Mouse (Mus musculus) natural killer cell, adult 2 months (primary cell): Measurements from ENCODE around the gene Elavl3.
A peak's percentile ranks its signal among the peaks of the same experiment; 100 is the strongest.

Experiments used
- DNase-seq, 2 experiments: peaks; one replicate each; pipeline ENCODE4 v3.0.0; 2022; ENCODE audit warnings: low spot score in 2 of 2

Elavl3 gene

GRCm38 (mm10) chr9:22004546-22004945 is 47.3 kb downstream of the Elavl3 start:
- no peak for DNase-seq

- DNase-seq, result no peak
These were observed 48.7 kb downstream of the Elavl3 start for GRCm38 (mm10) chr9:22003163-22003554.

GRCm38 (mm10) chr9:22002194-22003162 is 49.3 kb downstream of the Elavl3 start, which contains the start of the genes Ccdc151 and Prkcsh:
Ccdc151 (minus strand) TSS chr9:22002634.
Prkcsh (plus strand) TSS chr9:22002806.
- DNase-seq, result peak; percentile 98 to 99

DNA sequence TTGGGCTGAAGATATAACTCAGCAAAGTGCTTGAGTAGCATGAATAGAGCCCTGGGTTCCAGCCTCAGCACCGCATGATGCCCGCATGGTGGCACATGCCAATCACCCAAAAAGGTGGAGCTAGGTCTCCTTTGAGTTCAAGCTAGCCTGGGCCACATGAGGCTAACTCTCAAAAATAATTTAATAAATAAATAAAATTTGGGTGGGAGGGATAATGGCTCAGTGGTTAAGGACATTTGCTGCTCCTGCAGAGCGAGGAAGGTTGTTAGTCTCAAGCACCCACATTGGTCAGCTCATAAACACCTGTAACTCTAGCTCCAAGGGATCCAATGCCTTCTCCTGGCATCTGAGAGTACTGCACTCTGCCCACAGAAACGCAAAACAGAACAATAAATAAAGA is 50.2 kb downstream of the Elavl3 start:
- no peak for DNase-seq

DNA sequence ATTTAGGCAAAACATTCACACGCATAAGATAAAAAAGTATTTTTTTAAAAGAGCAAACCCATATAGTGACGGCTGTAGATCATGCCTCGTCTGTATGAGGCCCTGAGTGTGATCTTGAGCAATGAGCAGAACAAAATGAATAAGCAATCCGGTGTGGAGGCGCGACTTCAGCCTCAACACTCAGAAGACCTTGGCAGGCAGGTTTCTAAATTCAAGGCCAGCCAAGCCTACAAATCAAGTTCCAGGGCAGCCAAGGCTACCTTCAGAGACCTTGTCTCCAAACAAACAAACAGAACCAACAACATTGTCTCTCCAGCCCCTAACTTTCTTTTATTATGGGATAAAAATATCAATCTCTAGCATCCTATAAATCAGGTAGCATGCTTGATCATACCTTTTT is 51.5 kb downstream of the Elavl3 start:
- no peak for DNase-seq

GRCm38 (mm10) chr9:21996178-21996867 is 55.5 kb downstream of the Elavl3 start:
- DNase-seq, result no peak

DNA sequence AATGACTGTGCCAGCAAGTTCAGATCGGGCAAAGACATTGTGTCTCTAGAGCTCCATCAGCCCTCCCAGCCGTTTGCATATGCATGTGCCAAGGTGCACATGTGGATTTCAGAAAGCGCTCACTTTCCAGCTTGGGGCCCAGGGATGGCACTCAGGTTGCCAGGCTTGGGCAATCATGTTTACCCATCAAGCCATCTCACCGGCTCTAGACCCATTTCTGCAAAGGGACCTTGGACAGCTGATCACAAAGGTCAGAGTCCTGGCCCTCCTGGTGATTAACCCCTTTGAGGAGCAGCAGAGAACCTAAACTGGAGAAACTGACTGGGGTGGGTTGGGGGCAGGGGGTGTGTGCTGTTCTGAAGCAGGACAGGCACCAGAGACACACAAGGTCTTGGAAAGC is 59.6 kb downstream of the Elavl3 start:
- no peak for DNase-seq

- no peak for DNase-seq
These were observed 62.4 kb downstream of the Elavl3 start, which contains the start of gene Rgl3 for GRCm38 (mm10) chr9:21989230-21990110. Rgl3 (minus strand) TSS chr9:21989446.

DNA sequence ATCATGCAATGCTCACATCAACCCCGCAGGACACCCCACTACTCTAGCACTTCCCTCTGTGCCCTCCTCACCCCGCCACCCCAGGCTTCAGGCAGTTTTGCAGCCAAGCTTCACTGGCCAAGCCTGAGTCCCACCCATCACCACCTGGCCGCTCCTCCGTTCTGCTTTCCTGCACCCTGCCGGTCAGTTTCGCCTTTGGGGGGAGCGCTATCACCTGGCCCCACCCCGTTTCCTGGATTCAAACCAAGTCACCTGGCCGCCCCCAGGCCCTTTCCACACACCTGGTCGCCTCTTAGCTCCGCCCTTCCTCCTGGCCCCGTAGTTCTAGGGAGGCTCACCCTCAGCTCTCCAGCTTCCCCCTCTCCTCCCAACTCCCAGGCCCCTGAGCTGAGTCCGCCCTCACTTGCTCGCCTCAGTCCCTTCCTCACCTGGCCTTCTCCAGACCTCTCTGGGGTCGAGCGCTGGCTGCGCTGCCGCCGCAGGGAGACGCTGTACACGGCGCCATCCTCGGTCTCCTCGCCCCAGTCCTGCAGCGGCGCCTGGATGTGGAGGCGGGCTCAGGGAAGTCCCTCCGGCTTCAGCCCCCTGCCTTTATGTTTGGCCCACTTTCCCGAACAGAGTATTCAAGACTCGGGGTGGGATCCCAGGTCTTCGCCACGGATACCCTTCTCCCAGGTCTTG is 63.3 kb downstream of the Elavl3 start:
- DNase-seq, result no peak

DNA sequence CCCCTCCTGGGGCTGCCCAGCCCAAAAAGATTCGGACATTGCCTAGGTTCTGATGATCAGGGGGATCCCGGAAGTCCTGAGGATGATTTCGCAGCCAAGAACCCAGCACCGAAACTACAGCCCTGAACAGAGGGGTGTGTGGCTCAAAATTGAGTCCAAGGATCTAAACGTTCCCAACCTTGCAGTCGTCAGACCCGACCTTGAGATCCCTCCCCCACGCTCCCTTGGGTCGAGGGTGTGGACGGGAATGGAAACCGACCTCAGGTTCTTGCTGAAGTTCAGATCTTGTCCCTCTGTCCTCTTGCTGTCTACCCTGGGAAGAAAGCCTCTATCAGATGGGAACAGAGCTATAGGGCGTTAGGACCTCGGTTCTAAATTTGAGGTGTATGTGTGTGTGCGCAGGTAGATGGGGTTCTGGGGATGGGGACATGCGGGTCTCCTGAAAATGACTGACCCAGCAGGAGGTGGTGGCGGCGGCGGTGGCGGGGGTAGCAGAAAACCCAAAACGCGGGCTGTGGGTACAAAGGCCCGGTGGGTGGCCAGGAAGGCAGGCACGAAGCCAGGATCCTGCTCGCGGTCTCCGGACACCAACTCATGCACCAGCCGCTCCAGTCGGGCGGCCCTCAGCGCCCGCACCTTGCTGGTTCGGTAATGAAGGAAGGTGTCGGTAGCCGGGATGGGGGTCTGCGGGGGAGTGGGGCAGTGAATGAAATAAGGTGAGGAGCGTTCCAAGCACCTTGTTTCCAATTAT is 64.1 kb downstream of the Elavl3 start:
- no peak for DNase-seq

DNA sequence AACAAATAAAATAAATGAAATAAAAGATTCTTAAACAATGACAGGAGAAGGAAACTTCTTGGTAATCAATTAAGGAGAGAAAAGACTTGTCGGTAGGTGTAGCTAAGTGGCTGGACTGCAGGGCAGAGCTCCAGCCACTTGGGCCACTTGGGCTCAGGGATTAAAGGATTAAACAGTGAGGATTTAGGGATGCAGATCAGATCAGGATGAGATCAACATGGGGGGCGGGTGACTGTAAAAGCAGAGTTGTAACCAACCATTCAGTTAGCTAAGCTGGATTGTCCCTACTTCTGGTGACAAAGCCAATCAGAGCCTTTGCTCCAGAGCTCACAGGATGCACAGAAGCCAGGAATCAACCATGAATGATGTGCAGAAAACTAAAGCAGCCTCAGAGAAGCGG is 67.9 kb downstream of the Elavl3 start:
- no peak for DNase-seq

DNA sequence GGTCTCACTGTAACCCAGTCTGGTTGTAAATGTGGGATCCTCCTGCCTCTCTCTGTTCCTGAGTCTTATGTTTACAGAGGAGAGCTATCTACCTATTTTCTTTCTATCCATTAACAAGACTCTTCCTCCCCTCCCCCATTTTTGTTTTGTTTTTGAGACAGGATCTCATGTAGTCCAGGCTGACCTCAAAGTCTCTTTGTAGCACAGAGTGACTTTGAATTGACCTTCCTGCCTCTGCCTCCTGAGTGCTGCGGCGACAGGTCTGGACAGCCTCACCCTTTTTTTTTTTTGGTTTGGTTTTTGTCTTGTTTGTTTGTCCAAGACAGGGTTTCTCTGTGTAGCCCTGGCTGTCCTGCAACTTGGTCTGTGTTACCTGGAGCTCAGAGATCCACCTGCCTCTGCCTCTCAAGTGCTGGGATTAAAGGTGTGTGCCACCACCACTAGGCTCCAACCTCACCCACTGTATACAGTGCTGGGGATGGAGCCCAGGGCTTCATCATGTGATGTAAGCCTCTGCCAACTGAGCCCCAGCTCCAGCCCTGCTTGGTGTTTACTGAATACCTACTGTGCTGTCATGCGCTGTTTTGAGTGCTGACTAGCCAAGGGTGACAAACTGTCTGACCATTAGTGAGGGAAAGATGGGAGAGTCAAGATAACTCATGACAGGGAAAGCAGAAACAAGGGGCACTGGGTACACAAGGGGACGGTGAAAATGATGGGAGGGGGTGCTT is 73.3 kb downstream of the Elavl3 start:
- no peak for DNase-seq

DNA sequence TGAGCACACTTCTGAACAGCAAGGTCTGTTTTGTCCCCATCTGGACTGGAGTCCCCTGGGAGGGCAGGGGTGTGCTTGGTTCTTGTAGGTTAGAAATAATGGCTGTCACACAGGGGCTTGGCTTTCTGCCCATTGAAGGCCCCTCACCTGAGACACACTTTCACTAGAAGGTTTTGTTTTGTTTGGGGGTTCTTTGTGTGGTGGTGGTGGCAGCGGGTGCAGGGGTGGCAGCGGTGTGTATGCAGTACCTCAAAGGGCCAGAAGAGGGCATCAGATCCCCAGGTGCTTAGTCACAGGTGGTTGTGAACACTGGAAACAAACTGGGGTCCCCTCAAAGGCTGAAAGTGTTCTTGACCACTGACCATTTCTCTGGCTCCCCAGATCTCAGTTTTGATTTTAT is 73.9 kb downstream of the Elavl3 start:
- DNase-seq, result peak; percentile 19 to 48

GRCm38 (mm10) chr9:21977331-21977730 is 74.5 kb downstream of the Elavl3 start:
- DNase-seq, result no peak

- no peak for DNase-seq
These were observed 75.1 kb downstream of the Elavl3 start for GRCm38 (mm10) chr9:21976626-21977175.

GRCm38 (mm10) chr9:21969304-21969703 is 82.5 kb downstream of the Elavl3 start:
- no peak for DNase-seq

DNA sequence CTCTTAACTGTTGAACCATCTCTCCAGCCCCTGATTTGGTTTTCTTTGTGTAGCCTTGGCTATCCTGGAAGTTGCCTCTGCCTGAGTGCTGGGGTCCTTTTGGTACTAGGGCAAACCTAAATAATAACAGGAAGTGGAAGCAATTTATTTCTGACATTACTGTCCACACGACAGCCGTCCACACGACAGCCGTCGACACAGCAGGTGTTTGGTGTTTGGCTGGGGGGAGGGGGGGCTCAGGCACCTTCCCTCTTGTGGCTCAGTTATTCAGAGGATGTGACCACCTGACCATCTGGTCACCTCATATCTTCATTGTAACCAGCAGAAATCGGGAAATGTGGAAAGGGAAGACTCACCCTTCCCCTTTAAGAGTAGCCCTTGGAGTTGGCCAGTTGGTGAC is 82.9 kb downstream of the Elavl3 start:
- no peak for DNase-seq
